Mouse (Mus musculus) hindbrain, embryonic 14.5 days (tissue): ENCODE results near the gene Tnik. TPM values are rescaled to one million over a fixed set of nuclear protein-coding genes. Genes with fewer than 3 reads are reported as not detected.

Source experiments
- ATAC-seq: fragments of 200-750 bp; cut with Nextera tagmentation; 2 replicates; pipeline ENCODE4 v1.8.0; 2017; ENCODE audit warnings: moderate number of reproducible peaks, mild to moderate bottlenecking, moderate TSS enrichment, moderate library complexity; ENCODE audit not compliant: low FRiP score
- DNase-seq: peaks from one replicate; pipeline ENCODE4 v3.0.0-alpha.2; 2015; ENCODE audit warnings: low spot score
- H3K27ac ChIP-seq: fragments of 300-500 bp; sonication (generic); 2 replicates; pipeline ENCODE4 v1.5.1; 2014; ENCODE audit warnings: mild to moderate bottlenecking, moderate library complexity
- H3K27me3 ChIP-seq: fragments of 300-500 bp; sonication (generic); 2 replicates; pipeline ENCODE4 v1.6.1; 2014; ENCODE audit warnings: mild to moderate bottlenecking, low read length, mixed read lengths; ENCODE audit not compliant: control insufficient read depth, insufficient read depth
- H3K36me3 ChIP-seq: fragments of 300-500 bp; sonication (generic); replicated peaks from 2 replicates; pipeline ENCODE4 v1.6.1; 2014; ENCODE audit not compliant: control insufficient read depth, insufficient read depth
- H3K4me1 ChIP-seq: fragments of 300-500 bp; sonication (generic); replicated peaks from 2 replicates; pipeline ENCODE4 v1.6.1; 2014; ENCODE audit warnings: antibody characterized with exemption, low read length, mixed read lengths; ENCODE audit not compliant: control insufficient read depth, insufficient read depth
- H3K4me2 ChIP-seq: fragments of 300-500 bp; sonication (generic); replicated peaks from 2 replicates; pipeline ENCODE4 v1.6.1; 2014; ENCODE audit warnings: mild to moderate bottlenecking, moderate library complexity
- H3K4me3 ChIP-seq: fragments of 300-500 bp; sonication (generic); replicated peaks from 2 replicates; pipeline ENCODE4 v1.5.1; 2014; ENCODE audit warnings: mild to moderate bottlenecking, low read length
- H3K9ac ChIP-seq: fragments of 300-500 bp; sonication (generic); 2 replicates; pipeline ENCODE4 v1.6.1; 2014
- H3K9me3 ChIP-seq: fragments of 300-500 bp; sonication (generic); 2 replicates; pipeline ENCODE4 v1.6.1; 2016; ENCODE audit warnings: low read length; ENCODE audit not compliant: control insufficient read depth
- WGBS: fragments of 180-500 bp; shearing (Covaris S2); extraction: QIAGEN DNeasy Blood & Tissue Kit; methylation state at CpG from one replicate; pipeline ENCODE4 v1.1.7; 2014; 5-methylcytosine and 5-hydroxymethylcytosine counted together
- polyA plus RNA-seq: library from polyadenylated mRNA; unstranded; fragments of >200 nt; fragmentation: Nextera tagmentation; extraction: Ambion mirVana; gene quantifications from 2 replicates; pipeline ENCODE4 v1.2.1, GENCODE M21; 2014

Gene Tnik
- polyA plus RNA-seq, 1 experiment from 2014 or later: 97.5 TPM

DNA sequence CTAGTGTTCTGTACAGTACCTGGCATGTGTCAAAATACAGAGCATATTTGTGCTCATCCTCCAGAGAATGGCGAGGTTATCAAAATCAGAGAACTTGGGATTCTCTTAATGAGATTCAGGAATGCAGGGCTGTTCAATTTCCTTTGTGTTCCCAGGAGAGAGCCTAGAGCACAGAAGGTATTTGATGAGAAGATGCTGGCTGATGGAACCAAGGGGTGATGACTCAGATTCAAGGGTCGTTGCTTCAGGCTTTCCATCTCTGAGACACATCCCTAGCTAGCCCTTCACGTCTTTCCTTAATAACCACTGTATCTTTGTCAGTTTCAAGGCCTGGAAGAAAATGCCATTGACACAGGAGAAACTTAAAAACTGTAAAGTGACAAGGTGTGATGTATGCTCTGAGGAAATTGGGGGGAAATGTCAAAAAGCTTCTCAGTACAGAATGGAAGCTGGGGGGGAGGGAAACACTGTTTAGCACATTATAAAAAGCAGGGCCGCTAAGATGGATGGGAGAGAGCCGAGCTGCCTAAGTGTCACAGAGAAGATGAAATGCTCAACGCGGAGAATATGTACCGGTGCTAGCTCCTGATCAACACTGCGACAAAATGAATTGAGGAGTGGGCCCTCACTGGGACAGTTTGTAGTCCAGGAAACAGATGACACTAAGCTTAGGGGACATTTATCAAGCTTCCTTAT is 380.4 kb downstream of the Tnik start:
- H3K27ac ChIP-seq: peak overlapping the region; percentile 51; the same call in 1 of the 2 replicates
- 0 out of 2 replicates have a peak, but pooled peaks cover 7% of the 10 kb centered on the region for H3K4me1 ChIP-seq
- no peak overlapping the region for H3K4me2 ChIP-seq
- H3K36me3 ChIP-seq: peaks cover 39% of the 10 kb centered on the region
- no peak overlapping the region for H3K4me3 ChIP-seq
- H3K27me3 ChIP-seq: no peaks in the 10 kb centered on the region
- DNase-seq (no peak), ATAC-seq (peak; percentile 43; the same call in 1 of the 2 replicates)
- H3K9ac ChIP-seq: no peak overlapping the region
- no peaks in the 10 kb centered on the region for H3K9me3 ChIP-seq
- 74% methylated on average over 9 of the region's 9 CpGs for WGBS

DNA sequence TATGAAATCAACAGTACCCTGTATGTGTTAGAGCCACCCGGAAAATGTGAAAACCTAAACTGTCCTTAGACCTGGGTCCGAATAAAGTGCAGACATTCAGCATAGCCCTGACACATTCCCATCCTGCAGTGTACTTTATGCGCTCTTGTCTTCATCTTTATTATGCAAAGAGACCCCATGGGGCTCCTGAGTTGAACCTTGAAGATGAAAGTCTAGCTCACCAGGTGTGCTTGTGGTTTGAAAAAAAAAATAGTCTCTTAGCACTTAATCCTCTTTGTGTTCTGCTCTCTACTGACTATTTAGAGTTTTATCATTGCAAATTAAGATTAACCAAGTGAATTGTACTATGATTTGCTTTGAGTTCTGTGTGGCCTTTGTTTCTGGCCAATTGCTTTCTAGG is 389.6 kb downstream of the Tnik start:
- ATAC-seq (no peak), DNase-seq (no peak)
- no peak overlapping the region for H3K4me2 ChIP-seq
- WGBS: 51% methylated on average over 3 of the region's 3 CpGs
- no peak overlapping the region for H3K9ac ChIP-seq
- H3K9me3 ChIP-seq: no peaks in the 10 kb centered on the region
- H3K27ac ChIP-seq: peak overlapping the region; percentile 49
- peaks cover 93% of the 10 kb centered on the region for H3K36me3 ChIP-seq
- no peak overlapping the region for H3K4me3 ChIP-seq
- no peaks in the 10 kb centered on the region for H3K27me3 ChIP-seq
- no peaks in the 10 kb centered on the region for H3K4me1 ChIP-seq

DNA sequence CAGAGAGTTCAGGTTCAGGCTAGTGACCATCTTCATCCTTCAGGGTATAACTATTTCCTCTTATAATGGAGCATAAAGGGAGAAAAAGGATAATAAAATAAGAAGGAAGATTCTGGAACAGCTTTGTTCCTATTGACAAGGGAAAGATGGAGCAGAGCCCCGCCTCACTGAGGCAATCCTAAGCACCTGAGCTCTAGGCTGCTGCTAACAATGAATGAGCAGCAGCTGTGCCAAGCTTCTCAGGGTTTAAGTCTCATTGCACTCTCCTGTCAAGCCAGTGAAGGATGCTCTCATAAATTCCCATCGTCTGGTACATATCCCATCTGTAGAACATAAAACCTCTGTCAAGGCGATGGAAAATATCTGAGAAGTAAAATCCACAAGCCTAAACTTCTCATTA is 390.0 kb downstream of the Tnik start:
- Histone ChIP-seq H3K4me1 (no peaks in the 10 kb centered on the region), H3K9ac (no peak overlapping the region), H3K27me3 (no peaks in the 10 kb centered on the region), H3K36me3 (peaks cover 93% of the 10 kb centered on the region), H3K4me3 (no peak overlapping the region), H3K9me3 (no peaks in the 10 kb centered on the region), H3K4me2 (no peak overlapping the region), H3K27ac (peak overlapping the region; percentile 49)
- DNase-seq: no peak
- no peak for ATAC-seq
- 74% methylated on average over 3 of the region's 3 CpGs for WGBS

GRCm38 (mm10) chr3:28654740-28655139 is 391.7 kb downstream of the Tnik start:
- no peak overlapping the region for H3K4me3 ChIP-seq
- H3K4me1 ChIP-seq: no peaks in the 10 kb centered on the region
- no peak for DNase-seq
- peaks cover 80% of the 10 kb centered on the region for H3K36me3 ChIP-seq
- no peak overlapping the region for H3K27ac ChIP-seq
- H3K27me3 ChIP-seq: no peaks in the 10 kb centered on the region
- no peak for ATAC-seq
- H3K4me2 ChIP-seq: no peak overlapping the region
- H3K9me3 ChIP-seq: no peaks in the 10 kb centered on the region
- no peak overlapping the region for H3K9ac ChIP-seq

- no peak overlapping the region for H3K4me2 ChIP-seq
- whole genome bisulfite sequencing: 45% methylated on average over 1 of the region's 1 CpGs
- no peaks in the 10 kb centered on the region for H3K4me1 ChIP-seq
- H3K9ac ChIP-seq: no peak overlapping the region
- no peak overlapping the region for H3K4me3 ChIP-seq
- peaks cover 68% of the 10 kb centered on the region for H3K36me3 ChIP-seq
- no peak; the same call in 1 of the 2 replicates for ATAC-seq
- H3K9me3 ChIP-seq: no peaks in the 10 kb centered on the region
- DNase-seq: no peak
- H3K27ac ChIP-seq: no peak overlapping the region
- H3K27me3 ChIP-seq: no peaks in the 10 kb centered on the region
Observed at GRCm38 (mm10) chr3:28658349-28658748, 395.3 kb downstream of the Tnik start.

- Histone ChIP-seq H3K36me3 (no peaks in the 10 kb centered on the region), H3K27ac (no peak overlapping the region), H3K9ac (no peak overlapping the region), H3K4me2 (no peak overlapping the region), H3K27me3 (no peaks in the 10 kb centered on the region), H3K4me1 (no peaks in the 10 kb centered on the region), H3K9me3 (no peaks in the 10 kb centered on the region), H3K4me3 (no peak overlapping the region)
- no peak for DNase-seq
- 62% methylated on average over 7 of the region's 7 CpGs for WGBS
- no peak for ATAC-seq
Observed at GRCm38 (mm10) chr3:28680851-28681250, 417.8 kb downstream of the Tnik start.

DNA sequence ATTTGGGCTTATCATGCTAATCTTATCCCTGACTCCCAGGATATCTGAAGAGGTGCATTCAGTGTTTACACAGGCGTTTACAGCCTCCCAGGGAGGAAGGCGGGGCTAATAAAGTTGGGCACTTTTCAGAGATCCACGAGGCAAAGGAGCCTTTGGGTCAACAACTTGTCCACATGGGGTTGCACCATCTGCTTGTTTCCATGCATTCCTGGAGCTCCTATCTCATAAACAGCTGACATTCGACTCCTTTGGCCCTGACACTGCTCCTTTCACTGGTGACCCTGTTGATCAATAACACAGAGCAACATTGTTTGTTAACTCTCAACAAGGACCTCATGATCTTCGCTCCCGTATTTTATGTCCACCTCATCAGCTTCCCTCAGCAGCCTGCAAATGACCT is 418.9 kb downstream of the Tnik start:
- Histone ChIP-seq H3K27ac (no peak overlapping the region), H3K9me3 (no peaks in the 10 kb centered on the region), H3K4me1 (no peaks in the 10 kb centered on the region), H3K36me3 (no peaks in the 10 kb centered on the region), H3K9ac (no peak overlapping the region), H3K4me2 (no peak overlapping the region), H3K4me3 (no peak overlapping the region), H3K27me3 (no peaks in the 10 kb centered on the region)
- 36% methylated on average over 6 of the region's 6 CpGs for WGBS
- DNase-seq (no peak), ATAC-seq (no peak)

- ATAC-seq (no peak), DNase-seq (no peak)
- Histone ChIP-seq H3K27me3 (no peaks in the 10 kb centered on the region), H3K27ac (no peak overlapping the region), H3K4me1 (no peaks in the 10 kb centered on the region), H3K9me3 (no peaks in the 10 kb centered on the region), H3K4me2 (no peak overlapping the region), H3K9ac (no peak overlapping the region), H3K36me3 (no peaks in the 10 kb centered on the region), H3K4me3 (no peak overlapping the region)
- 41% methylated on average over 3 of the region's 3 CpGs for WGBS
Observed at GRCm38 (mm10) chr3:28682411-28682810, 419.4 kb downstream of the Tnik start.

DNA sequence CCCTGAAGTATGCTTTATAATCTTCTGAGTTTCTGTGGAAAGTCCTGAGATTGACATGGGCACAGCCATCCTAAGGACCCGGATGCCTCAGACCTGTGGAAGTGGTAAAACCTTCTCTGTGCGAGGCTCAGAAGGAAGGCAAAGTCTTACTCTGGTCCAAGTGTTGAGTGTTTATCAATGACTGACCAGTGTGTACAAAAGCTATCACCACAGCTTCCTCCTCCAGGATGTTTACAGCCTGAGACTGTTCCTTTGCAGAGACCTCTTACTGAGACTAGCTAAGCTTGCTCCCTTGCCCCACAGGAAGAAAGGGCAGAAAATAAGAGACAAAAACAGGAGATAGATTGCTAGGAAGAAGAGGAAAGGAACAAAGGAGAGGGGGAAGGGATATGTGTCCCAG is 422.5 kb downstream of the Tnik start:
- H3K27ac ChIP-seq: no peak overlapping the region
- H3K4me1 ChIP-seq: no peaks in the 10 kb centered on the region
- no peak overlapping the region for H3K9ac ChIP-seq
- ATAC-seq (no peak), DNase-seq (no peak)
- no peak overlapping the region for H3K4me3 ChIP-seq
- H3K36me3 ChIP-seq: no peaks in the 10 kb centered on the region
- 93% methylated on average over 2 of the region's 2 CpGs for WGBS
- H3K27me3 ChIP-seq: no peaks in the 10 kb centered on the region
- no peak overlapping the region for H3K4me2 ChIP-seq
- no peaks in the 10 kb centered on the region for H3K9me3 ChIP-seq

- no peak for DNase-seq
- no peak for ATAC-seq
- Histone ChIP-seq H3K27me3 (no peaks in the 10 kb centered on the region), H3K9me3 (no peaks in the 10 kb centered on the region), H3K4me3 (no peak overlapping the region), H3K4me1 (no peaks in the 10 kb centered on the region), H3K36me3 (no peaks in the 10 kb centered on the region), H3K4me2 (no peak overlapping the region), H3K27ac (no peak overlapping the region), H3K9ac (no peak overlapping the region)
- WGBS: 88% methylated on average over 5 of the region's 5 CpGs
Observed at GRCm38 (mm10) chr3:28694811-28695210, 431.8 kb downstream of the Tnik start.
